Mouse (Mus musculus): Measurements from ENCODE around the gene Ren1. TPM values are rescaled to one million over a fixed set of nuclear protein-coding genes. Genes with fewer than 3 reads are reported as not detected.
"Not testable (repeated sequence)": the region's sequence is repeated elsewhere in the genome, so short reads cannot be mapped to it uniquely, and the experiment has no call there.

The Ren1 gene
- polyA plus RNA-seq, 1 experiment, result not detected

- TF ChIP-seq CTCF (IDR thresholded peaks at IDR 0.05; ENCODE audit: low read depth, low read length) (no peak), POLR2A (IDR thresholded peaks at IDR 0.05; ENCODE audit: borderline replicate concordance, low read depth, low read length) (no peak)
- H3K27ac ChIP-seq (ENCODE audit: insufficient read depth, low read depth, low read length), result no peak overlapping the region
- no peaks in the 10 kb centered on the region for H3K4me1 ChIP-seq (ENCODE audit: control insufficient read depth, insufficient read depth, low read length)
Measured at GRCm38 (mm10) chr1:133332656-133333430, 17.5 kb upstream of the Ren1 start.

DNA sequence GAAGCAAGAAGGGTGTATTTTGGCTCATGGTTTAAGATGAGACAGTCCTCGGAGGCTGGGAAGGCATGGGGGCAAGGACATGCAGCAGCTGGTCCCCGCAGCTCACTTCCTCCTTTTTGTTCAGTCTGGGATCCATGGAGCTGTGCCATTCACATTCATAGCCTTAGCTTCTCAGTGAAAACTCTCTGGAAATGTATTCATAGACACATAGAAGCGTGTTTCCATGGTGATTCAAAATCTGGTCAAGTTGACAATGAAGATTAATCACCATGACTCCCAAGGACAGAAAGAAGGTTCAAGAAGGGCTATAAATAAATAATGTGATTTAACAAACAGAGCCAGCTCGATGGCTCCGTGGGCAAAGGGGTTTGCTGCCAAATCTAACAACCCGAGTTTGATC, 16.4 kb upstream of the Ren1 start:
- TF ChIP-seq CTCF (IDR thresholded peaks at IDR 0.05; ENCODE audit: low read depth, low read length), result no peak
- TF ChIP-seq POLR2A (IDR thresholded peaks at IDR 0.05; ENCODE audit: borderline replicate concordance, low read depth, low read length), result no peak
- H3K4me3 ChIP-seq (ENCODE audit: insufficient read depth, low read length), result no peak overlapping the region
- no peak overlapping the region for H3K27ac ChIP-seq (ENCODE audit: insufficient read depth, low read depth, low read length)
- H3K4me1 ChIP-seq (ENCODE audit: control insufficient read depth, insufficient read depth, low read length), result no peaks in the 10 kb centered on the region

More at GRCm38 (mm10) chr1:133332656-133333430, 17.5 kb upstream of the Ren1 start:
- H3K4me3 ChIP-seq (ENCODE audit: insufficient read depth, low read length), result no peak overlapping the region

DNA sequence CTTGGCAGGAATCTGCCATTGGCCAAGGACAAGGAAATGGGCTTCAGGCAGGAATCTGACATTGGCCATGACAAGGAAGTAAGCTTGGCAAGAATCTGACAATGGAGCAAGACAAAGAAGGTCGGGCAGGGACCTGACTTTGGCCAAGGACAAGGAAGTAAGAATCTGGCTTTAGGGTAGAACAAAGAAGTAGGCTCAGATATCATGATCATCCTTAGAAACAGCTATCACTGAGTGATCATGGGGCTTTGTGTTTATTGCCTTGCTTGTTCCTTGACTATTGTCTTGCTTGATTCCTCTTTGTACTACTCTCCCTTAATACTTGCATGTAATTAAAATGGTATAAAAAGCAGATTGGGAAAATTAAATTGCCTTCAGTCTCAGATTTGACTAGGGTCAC, 9.9 kb upstream of the Ren1 start:
- H3K27ac ChIP-seq (ENCODE audit: insufficient read depth, low read depth, low read length); H3K4me1 ChIP-seq (ENCODE audit: control insufficient read depth, insufficient read depth, low read length); H3K4me3 ChIP-seq (ENCODE audit: insufficient read depth, low read length): not testable (repeated sequence)

DNA sequence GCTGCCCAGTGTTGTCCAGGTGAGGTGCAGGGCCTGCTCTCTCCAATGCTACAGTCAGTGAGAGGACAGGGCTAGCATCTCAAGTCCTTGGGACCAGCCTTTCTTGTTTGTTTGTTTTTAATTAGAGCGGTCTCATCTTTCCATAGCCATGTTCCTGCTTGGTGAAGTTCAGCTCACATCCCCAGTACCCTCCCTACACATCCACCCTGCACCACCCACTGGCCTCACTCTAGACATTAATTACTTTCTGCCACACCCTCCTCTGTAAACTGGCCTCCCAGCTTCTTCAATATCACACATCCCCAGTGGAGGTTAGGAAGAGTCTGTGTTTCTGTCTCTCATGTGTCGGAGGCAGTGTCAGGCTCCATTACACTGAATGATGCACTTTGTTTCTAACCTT, 6.0 kb upstream of the Ren1 start:
- H3K27ac ChIP-seq (ENCODE audit: insufficient read depth, low read depth, low read length), result no peak overlapping the region
- no peak for TF ChIP-seq CTCF (IDR thresholded peaks at IDR 0.05; ENCODE audit: low read depth, low read length)
- no peak overlapping the region for H3K4me3 ChIP-seq (ENCODE audit: insufficient read depth, low read length)

GRCm38 (mm10) chr1:133346531-133346930, 3.8 kb upstream of the Ren1 start:
- TF ChIP-seq CTCF (IDR thresholded peaks at IDR 0.05; ENCODE audit: low read depth, low read length), result no peak

More for the DNA sequence above, 6.0 kb upstream of the Ren1 start:
- peaks cover 4% of the 10 kb centered on the region; the same call in 1 of the 2 replicates for H3K4me1 ChIP-seq (ENCODE audit: control insufficient read depth, insufficient read depth, low read length)

GRCm38 (mm10) chr1:133347226-133347625, 3.1 kb upstream of the Ren1 start:
- H3K27ac ChIP-seq (ENCODE audit: insufficient read depth, low read depth, low read length), result no peak overlapping the region
- H3K4me1 ChIP-seq (ENCODE audit: control insufficient read depth, insufficient read depth, low read length), result peaks cover 4% of the 10 kb centered on the region; the same call in 1 of the 2 replicates
- H3K4me3 ChIP-seq (ENCODE audit: insufficient read depth, low read length), result no peak overlapping the region
- TF ChIP-seq POLR2A (IDR thresholded peaks at IDR 0.05; ENCODE audit: borderline replicate concordance, low read depth, low read length) (no peak), CTCF (IDR thresholded peaks at IDR 0.05; ENCODE audit: low read depth, low read length) (no peak)

More at GRCm38 (mm10) chr1:133346531-133346930, 3.8 kb upstream of the Ren1 start:
- no peak overlapping the region for H3K27ac ChIP-seq (ENCODE audit: insufficient read depth, low read depth, low read length)
- no peak overlapping the region for H3K4me3 ChIP-seq (ENCODE audit: insufficient read depth, low read length)
- H3K4me1 ChIP-seq (ENCODE audit: control insufficient read depth, insufficient read depth, low read length), result peaks cover 4% of the 10 kb centered on the region; the same call in 1 of the 2 replicates

GRCm38 (mm10) chr1:133347693-133348520, 2.4 kb upstream of the Ren1 start:
- Histone ChIP-seq H3K4me1 (ENCODE audit: control insufficient read depth, insufficient read depth, low read length) (peaks cover 4% of the 10 kb centered on the region; the same call in 1 of the 2 replicates), H3K4me3 (ENCODE audit: insufficient read depth, low read length) (no peak overlapping the region), H3K27ac (ENCODE audit: insufficient read depth, low read depth, low read length) (no peak overlapping the region)
- TF ChIP-seq POLR2A (IDR thresholded peaks at IDR 0.05; ENCODE audit: borderline replicate concordance, low read depth, low read length) (no peak), CTCF (IDR thresholded peaks at IDR 0.05; ENCODE audit: low read depth, low read length) (no peak)

DNA sequence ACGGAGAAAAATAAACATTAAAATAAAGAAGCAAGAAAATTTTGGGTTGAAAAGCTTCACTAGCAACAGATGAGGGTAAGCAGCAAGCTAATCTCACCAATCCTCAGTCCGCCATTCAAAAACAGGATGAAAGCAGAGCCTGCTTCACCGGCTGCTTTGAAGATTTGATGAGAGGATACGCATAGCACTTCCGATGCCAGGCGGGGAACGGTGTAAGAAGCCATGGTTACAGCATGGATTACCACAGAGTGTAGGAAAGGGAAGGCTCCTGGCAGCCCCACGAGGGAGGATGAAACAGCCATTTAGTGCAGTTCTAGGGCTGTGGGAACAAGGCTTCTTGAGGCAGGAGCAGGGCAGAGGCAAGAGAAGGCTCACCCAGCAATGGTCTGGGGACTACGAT, 1.5 kb downstream of the Ren1 start:
- no peak overlapping the region for H3K27ac ChIP-seq (ENCODE audit: insufficient read depth, low read depth, low read length)
- H3K4me1 ChIP-seq (ENCODE audit: control insufficient read depth, insufficient read depth, low read length), result peaks cover 4% of the 10 kb centered on the region; the same call in 1 of the 2 replicates
- TF ChIP-seq CTCF (IDR thresholded peaks at IDR 0.05; ENCODE audit: low read depth, low read length), result no peak
- TF ChIP-seq POLR2A (IDR thresholded peaks at IDR 0.05; ENCODE audit: borderline replicate concordance, low read depth, low read length), result no peak
- H3K4me3 ChIP-seq (ENCODE audit: insufficient read depth, low read length), result no peak overlapping the region

DNA sequence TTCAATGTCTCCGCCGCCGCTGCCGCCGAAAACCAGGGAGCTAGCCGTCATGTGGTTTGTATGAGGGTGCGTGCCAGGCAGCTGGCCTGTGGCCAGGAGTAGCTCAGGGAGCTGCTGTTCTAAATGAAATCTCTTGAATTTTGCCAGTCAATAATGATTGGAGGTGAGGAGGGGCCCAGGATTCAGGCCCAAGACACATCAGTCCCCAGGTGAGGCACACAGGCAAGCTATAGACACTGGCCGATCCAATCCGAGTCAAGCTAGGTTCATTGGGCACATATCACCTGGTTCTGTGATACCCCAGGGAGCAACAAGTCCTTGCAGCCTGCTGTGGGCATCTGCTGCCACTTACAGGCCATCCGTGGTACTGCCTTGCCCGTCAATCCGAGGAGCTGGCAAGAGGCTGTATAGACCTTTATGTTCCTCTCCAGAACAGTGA, 3.1 kb downstream of the Ren1 start:
- H3K4me1 ChIP-seq (ENCODE audit: control insufficient read depth, insufficient read depth, low read length), result no peaks in the 10 kb centered on the region
- TF ChIP-seq POLR2A (IDR thresholded peaks at IDR 0.05; ENCODE audit: borderline replicate concordance, low read depth, low read length) (no peak), CTCF (IDR thresholded peaks at IDR 0.05; ENCODE audit: low read depth, low read length) (peak; percentile 57)
- H3K27ac ChIP-seq (ENCODE audit: insufficient read depth, low read depth, low read length), result no peak overlapping the region
- no peak overlapping the region for H3K4me3 ChIP-seq (ENCODE audit: insufficient read depth, low read length)

DNA sequence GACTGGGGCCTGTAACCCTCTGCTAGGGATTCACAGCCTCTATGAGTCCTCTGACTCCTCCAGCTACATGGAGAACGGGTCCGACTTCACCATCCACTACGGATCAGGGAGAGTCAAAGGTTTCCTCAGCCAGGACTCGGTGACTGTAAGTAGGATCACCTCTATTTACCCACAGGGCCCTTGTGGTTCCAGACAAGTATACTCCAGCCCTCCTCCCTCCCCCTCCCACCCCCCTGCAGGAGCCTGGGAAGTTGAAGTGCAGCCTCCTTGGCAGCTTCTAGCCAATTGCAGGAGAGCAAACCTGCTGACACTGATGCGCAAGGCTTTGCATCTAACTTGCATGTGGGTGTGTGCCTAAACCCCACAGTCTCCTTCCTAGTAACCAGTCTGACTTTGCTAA, 5.2 kb downstream of the Ren1 start:
- H3K4me3 ChIP-seq (ENCODE audit: insufficient read depth, low read length), result no peak overlapping the region
- H3K4me1 ChIP-seq (ENCODE audit: control insufficient read depth, insufficient read depth, low read length), result no peaks in the 10 kb centered on the region
- TF ChIP-seq POLR2A (IDR thresholded peaks at IDR 0.05; ENCODE audit: borderline replicate concordance, low read depth, low read length) (no peak), CTCF (IDR thresholded peaks at IDR 0.05; ENCODE audit: low read depth, low read length) (no peak)
- H3K27ac ChIP-seq (ENCODE audit: insufficient read depth, low read depth, low read length), result no peak overlapping the region
